Mouse (Mus musculus) testis, adult 2 months (tissue): ENCODE data around the gene Rab11fip4.

Experiments used
- CTCF ChIP-seq: fragments of 200-500 bp; IDR thresholded peaks from 2 replicates; pipeline ENCODE4 v1.5.1; 2012; ENCODE audit warnings: low read depth, mild to moderate bottlenecking, inconsistent platforms, low read length, moderate library complexity; ENCODE audit not compliant: control insufficient read depth, insufficient read depth, insufficient replicate concordance
- POLR2A ChIP-seq: fragments of 200-500 bp; IDR thresholded peaks from 2 replicates; pipeline ENCODE4 v1.6.1; 2012; ENCODE audit warnings: low read depth, mild to moderate bottlenecking, inconsistent platforms, low read length, moderate library complexity; ENCODE audit not compliant: control insufficient read depth

- TF ChIP-seq CTCF (no peak), POLR2A (no peak)
Measured at GRCm38 (mm10) chr11:79560536-79560935, 30.5 kb upstream of the Rab11fip4 start.
